Mouse (Mus musculus): ENCODE measurements at regions not wholly inside any gene's neighbourhood (a gene's known extent, or its start where the extent isn't known, plus 50 kb on each side); places are given as distances from the start of the nearest gene placed in this dataset.
A peak's percentile ranks its signal among the peaks of the same experiment; 100 is the strongest.

- no peak for ATAC-seq (ENCODE audit: borderline replicate concordance, extremely low read depth, low FRiP score, low TSS enrichment)
- Histone ChIP-seq H3K4me3 (no peak overlapping the region), H3K36me3 (no peaks in the 10 kb centered on the region), H3K9me3 (no peaks in the 10 kb centered on the region), H3K4me2 (no peak overlapping the region), H3K4me1 (no peaks in the 10 kb centered on the region), H3K9ac (no peak overlapping the region), H3K27me3 (no peaks in the 10 kb centered on the region), H3K27ac (no peak overlapping the region)
- WGBS, result 49% methylated on average over 4 of the region's 4 CpGs
These were observed 302.1 kb downstream of the Etaa1 start for GRCm38 (mm10) chr11:17651389-17652156.

- no peak for ATAC-seq (ENCODE audit: borderline replicate concordance, extremely low read depth, low FRiP score, low TSS enrichment)
- H3K36me3 ChIP-seq, result no peaks in the 10 kb centered on the region
- H3K9me3 ChIP-seq, result no peaks in the 10 kb centered on the region
- H3K9ac ChIP-seq, result no peak overlapping the region
- no peak overlapping the region for H3K27ac ChIP-seq
- no peak overlapping the region for H3K4me3 ChIP-seq
- H3K4me1 ChIP-seq, result no peaks in the 10 kb centered on the region
- 91% methylated on average over 2 of the region's 2 CpGs for WGBS
- H3K4me2 ChIP-seq, result no peak overlapping the region
- H3K27me3 ChIP-seq, result no peaks in the 10 kb centered on the region
These were observed 297.8 kb downstream of the Etaa1 start for GRCm38 (mm10) chr11:17655840-17656239.

- Histone ChIP-seq H3K27me3 (no peaks in the 10 kb centered on the region), H3K36me3 (no peaks in the 10 kb centered on the region), H3K4me3 (no peak overlapping the region), H3K4me1 (no peaks in the 10 kb centered on the region), H3K9me3 (no peaks in the 10 kb centered on the region), H3K9ac (no peak overlapping the region), H3K27ac (no peak overlapping the region), H3K4me2 (no peak overlapping the region)
- WGBS, result 85% methylated on average over 3 of the region's 3 CpGs
- no peak for ATAC-seq (ENCODE audit: borderline replicate concordance, extremely low read depth, low FRiP score, low TSS enrichment)
These were observed 296.0 kb downstream of the Etaa1 start for GRCm38 (mm10) chr11:17657720-17658119.

- Histone ChIP-seq H3K27me3 (no peaks in the 10 kb centered on the region), H3K4me2 (no peak overlapping the region), H3K4me3 (no peak overlapping the region), H3K27ac (no peak overlapping the region), H3K4me1 (no peaks in the 10 kb centered on the region), H3K36me3 (no peaks in the 10 kb centered on the region), H3K9ac (no peak overlapping the region), H3K9me3 (no peaks in the 10 kb centered on the region)
- no peak for ATAC-seq (ENCODE audit: borderline replicate concordance, extremely low read depth, low FRiP score, low TSS enrichment)
- WGBS, result 83% methylated on average over 3 of the region's 3 CpGs
These were observed 295.4 kb downstream of the Etaa1 start for GRCm38 (mm10) chr11:17658289-17658688.

GRCm38 (mm10) chr11:17658717-17659116 lies 295.0 kb downstream of the Etaa1 start:
- WGBS, result 77% methylated on average over 4 of the region's 4 CpGs
- no peak overlapping the region for H3K9ac ChIP-seq
- peaks cover 3% of the 10 kb centered on the region; the same call in 1 of the 2 replicates for H3K4me1 ChIP-seq

GRCm38 (mm10) chr11:17663893-17664292 lies 289.8 kb downstream of the Etaa1 start:
- H3K9ac ChIP-seq, result no peak overlapping the region
- no peak overlapping the region for H3K4me2 ChIP-seq
- no peaks in the 10 kb centered on the region for H3K36me3 ChIP-seq
- H3K4me1 ChIP-seq, result peaks cover 7% of the 10 kb centered on the region; the same call in 1 of the 2 replicates
- H3K27ac ChIP-seq, result no peak overlapping the region
- ATAC-seq (ENCODE audit: borderline replicate concordance, extremely low read depth, low FRiP score, low TSS enrichment), result no peak
- H3K4me3 ChIP-seq, result no peak overlapping the region
- no peaks in the 10 kb centered on the region for H3K27me3 ChIP-seq
- WGBS, result 59% methylated on average over 5 of the region's 5 CpGs
- H3K9me3 ChIP-seq, result no peaks in the 10 kb centered on the region

More at GRCm38 (mm10) chr11:17658717-17659116, 295.0 kb downstream of the Etaa1 start:
- Histone ChIP-seq H3K27me3 (no peaks in the 10 kb centered on the region), H3K27ac (no peak overlapping the region), H3K4me2 (no peak overlapping the region), H3K9me3 (no peaks in the 10 kb centered on the region), H3K36me3 (no peaks in the 10 kb centered on the region), H3K4me3 (no peak overlapping the region)
- ATAC-seq (ENCODE audit: borderline replicate concordance, extremely low read depth, low FRiP score, low TSS enrichment), result no peak

GRCm38 (mm10) chr11:17665624-17666552 lies 287.8 kb downstream of the Etaa1 start:
- no peaks in the 10 kb centered on the region for H3K9me3 ChIP-seq
- 57% methylated on average over 11 of the region's 11 CpGs for WGBS
- no peak overlapping the region for H3K4me3 ChIP-seq
- H3K4me1 ChIP-seq, result peaks cover 7% of the 10 kb centered on the region; the same call in 1 of the 2 replicates
- ATAC-seq (ENCODE audit: borderline replicate concordance, extremely low read depth, low FRiP score, low TSS enrichment), result no peak
- H3K9ac ChIP-seq, result no peak overlapping the region
- no peaks in the 10 kb centered on the region for H3K36me3 ChIP-seq
- no peak overlapping the region for H3K4me2 ChIP-seq
- no peaks in the 10 kb centered on the region for H3K27me3 ChIP-seq
- H3K27ac ChIP-seq, result peak overlapping the region; percentile 2; the same call in 1 of the 2 replicates

GRCm38 (mm10) chr11:17680998-17681397 lies 272.7 kb downstream of the Etaa1 start:
- Histone ChIP-seq H3K4me3 (no peak overlapping the region), H3K9me3 (0 out of 2 replicates have a peak, but pooled peaks cover 2% of the 10 kb centered on the region), H3K9ac (no peak overlapping the region), H3K4me1 (0 out of 2 replicates have a peak, but pooled peaks cover 4% of the 10 kb centered on the region), H3K27ac (no peak overlapping the region), H3K36me3 (no peaks in the 10 kb centered on the region), H3K27me3 (no peaks in the 10 kb centered on the region), H3K4me2 (no peak overlapping the region)
- 68% methylated on average over 4 of the region's 4 CpGs for WGBS
- ATAC-seq (ENCODE audit: borderline replicate concordance, extremely low read depth, low FRiP score, low TSS enrichment), result no peak

GRCm38 (mm10) chr11:17685711-17686113 lies 268.0 kb downstream of the Etaa1 start:
- Histone ChIP-seq H3K27me3 (no peaks in the 10 kb centered on the region), H3K9me3 (0 out of 2 replicates have a peak, but pooled peaks cover 2% of the 10 kb centered on the region), H3K4me2 (no peak overlapping the region), H3K27ac (peak overlapping the region; percentile 33; the same call in 1 of the 2 replicates), H3K9ac (no peak overlapping the region), H3K4me3 (no peak overlapping the region), H3K4me1 (peaks cover 10% of the 10 kb centered on the region; the same call in 1 of the 2 replicates), H3K36me3 (no peaks in the 10 kb centered on the region)
- 21% methylated on average over 4 of the region's 4 CpGs for WGBS
- peak; percentile 83; the same call in 1 of the 2 replicates for ATAC-seq (ENCODE audit: borderline replicate concordance, extremely low read depth, low FRiP score, low TSS enrichment)

- H3K4me1 ChIP-seq, result peaks cover 10% of the 10 kb centered on the region; the same call in 1 of the 2 replicates
- no peak for ATAC-seq (ENCODE audit: borderline replicate concordance, extremely low read depth, low FRiP score, low TSS enrichment)
- no peaks in the 10 kb centered on the region for H3K27me3 ChIP-seq
- 0 out of 2 replicates have a peak, but pooled peaks cover 2% of the 10 kb centered on the region for H3K9me3 ChIP-seq
- no peaks in the 10 kb centered on the region for H3K36me3 ChIP-seq
- no peak overlapping the region for H3K9ac ChIP-seq
- H3K4me2 ChIP-seq, result no peak overlapping the region
- 59% methylated on average over 2 of the region's 2 CpGs for WGBS
- H3K4me3 ChIP-seq, result no peak overlapping the region
- peak overlapping the region; percentile 58; the same call in 1 of the 2 replicates for H3K27ac ChIP-seq
These were observed 266.9 kb downstream of the Etaa1 start for GRCm38 (mm10) chr11:17686806-17687205.

- no peak overlapping the region for H3K27ac ChIP-seq
- no peaks in the 10 kb centered on the region for H3K4me1 ChIP-seq
- H3K9me3 ChIP-seq, result no peaks in the 10 kb centered on the region
- no peak overlapping the region for H3K4me2 ChIP-seq
- no peak overlapping the region for H3K4me3 ChIP-seq
- H3K27me3 ChIP-seq, result no peaks in the 10 kb centered on the region
- no peak overlapping the region for H3K9ac ChIP-seq
- no peak for ATAC-seq (ENCODE audit: borderline replicate concordance, extremely low read depth, low FRiP score, low TSS enrichment)
- WGBS, result 41% methylated on average over 2 of the region's 2 CpGs
- H3K36me3 ChIP-seq, result no peaks in the 10 kb centered on the region
These were observed 259.5 kb downstream of the Etaa1 start for GRCm38 (mm10) chr11:17694145-17694544.

Measured in lung, embryonic 15.5 days (tissue).